8 mouse cellular contexts compared by ENCODE assay signal in the genomic region with DNA sequence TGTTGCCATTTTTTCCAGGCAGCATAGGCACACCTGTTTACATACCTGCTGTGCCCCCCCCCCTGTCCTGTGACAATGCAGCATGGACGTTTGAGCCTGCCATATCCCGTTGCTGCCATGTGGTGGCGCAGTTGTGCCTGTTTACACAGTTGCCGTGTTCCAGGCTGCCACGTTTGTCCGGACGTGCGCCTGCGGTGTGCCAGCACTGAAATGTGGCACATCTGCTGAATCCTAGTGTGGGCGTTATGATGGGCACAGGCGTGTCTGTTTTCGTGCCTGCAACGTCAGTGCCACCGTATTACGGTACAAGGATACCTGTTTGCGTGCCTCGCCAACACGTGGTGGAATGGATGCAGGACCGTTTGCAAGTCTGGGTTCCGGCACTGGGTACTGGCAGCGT. TPM values are rescaled to one million over a fixed set of nuclear protein-coding genes. Genes with fewer than 3 reads are reported as not detected.
DNase-seq lines count a peak whose midpoint lies in the region; ATAC-seq and TF ChIP-seq lines count a peak whose summit lies in the region.

No protein-coding gene starts in this region.

- no peaks in the 10 kb centered on the region for H3K36me3 ChIP-seq in forebrain, postnatal 0 days (ENCODE audit: insufficient read depth)
- H3K36me3 ChIP-seq in intestine, embryonic 15.5 days = no peaks in the 10 kb centered on the region
- no peaks in the 10 kb centered on the region for H3K36me3 ChIP-seq in small intestine, adult 2 months (ENCODE audit: control insufficient read depth, insufficient read depth, low read length)

- H3K9me3 ChIP-seq in forebrain, postnatal 0 days (ENCODE audit: low read length) = no peaks in the 10 kb centered on the region
- H3K9me3 ChIP-seq in intestine, embryonic 15.5 days = no peaks in the 10 kb centered on the region

- H3K4me1 ChIP-seq in cerebellum, adult 2 months (ENCODE audit: control insufficient read depth, insufficient read depth, low read length) = peaks cover 24% of the 10 kb centered on the region
- H3K4me1 ChIP-seq in forebrain, postnatal 0 days (ENCODE audit: insufficient read depth) = no peaks in the 10 kb centered on the region
- H3K4me1 ChIP-seq in intestine, embryonic 15.5 days (replicated peaks) = peaks cover 4% of the 10 kb centered on the region; the same call in 1 of the 2 replicates
- H3K4me1 ChIP-seq in small intestine, adult 2 months (ENCODE audit: control insufficient read depth, insufficient read depth, insufficient read length, low read length) = peaks cover 4% of the 10 kb centered on the region; the same call in 1 of the 2 replicates

- peak; percentile 10; the same call in 1 of the 2 replicates for ATAC-seq in forebrain, postnatal 0 days
- peak; percentile 22; the same call in 1 of the 2 replicates for ATAC-seq in intestine, embryonic 15.5 days
- ATAC-seq in megakaryocyte progenitor cell, adult 5-6 weeks (replicated peaks; ENCODE audit: poor library complexity) = peak; percentile 72

- H3K4me3 ChIP-seq in cerebellum, adult 2 months (replicated peaks; ENCODE audit: insufficient read depth, low read depth, low read length) = peak overlapping the region; percentile 42
- H3K4me3 ChIP-seq in forebrain, postnatal 0 days (ENCODE audit: low read depth, low read length) = peak overlapping the region; percentile 22
- H3K4me3 ChIP-seq in intestine, embryonic 15.5 days (replicated peaks) = 0 out of 2 replicates have a peak overlapping the region, but pooled peaks have one; percentile 11
- H3K4me3 ChIP-seq in small intestine, adult 2 months (ENCODE audit: low read depth, low read length) = no peak overlapping the region

- H3K27ac ChIP-seq in cerebellum, adult 2 months (ENCODE audit: insufficient read depth, low read length) = no peak overlapping the region
- H3K27ac ChIP-seq in forebrain, postnatal 0 days (ENCODE audit: low read depth, low read length) = no peak overlapping the region
- no peak overlapping the region for H3K27ac ChIP-seq in intestine, embryonic 15.5 days
- H3K27ac ChIP-seq in small intestine, adult 2 months (ENCODE audit: insufficient read depth, low read depth, low read length) = no peak overlapping the region

- DNase-seq in adrenal gland, adult (ENCODE audit: inconsistent age in 2 of 2, low spot score in 1 of 2) = peak; percentile 69 to 87
- DNase-seq in adrenal gland, postnatal 4 days (ENCODE audit: low spot score in 2 of 2) = no peak
- DNase-seq in cerebellum, adult 2 months = peak; percentile 79 to 84
- peak; percentile 74 for DNase-seq in forebrain, postnatal 0 days
- DNase-seq in left cerebral cortex, postnatal 36 days (ENCODE audit: low spot score in 2 of 2) = peak; percentile 72 to 78

- TF ChIP-seq CTCF in cerebellum, adult 2 months (IDR thresholded peaks at IDR 0.05; ENCODE audit: borderline replicate concordance, insufficient read depth, low read depth, low read length) = peak; percentile 92
- TF ChIP-seq CTCF in forebrain, postnatal 0 days (IDR thresholded peaks at IDR 0.05; ENCODE audit: low read depth) = peak; percentile 82
- peak; percentile 21; the same call in 1 of the 2 replicates for TF ChIP-seq CTCF in small intestine, adult 2 months (IDR thresholded peaks at IDR 0.05; ENCODE audit: extremely low read depth, insufficient read length, insufficient replicate concordance, low read depth, low read length)

- peak overlapping the region; percentile 50 for H3K4me2 ChIP-seq in forebrain, postnatal 0 days (ENCODE audit: low read depth)
- peak overlapping the region; percentile 49 for H3K4me2 ChIP-seq in intestine, embryonic 15.5 days (replicated peaks)

- H3K9ac ChIP-seq in forebrain, postnatal 0 days = 0 out of 2 replicates have a peak overlapping the region, but pooled peaks have one; percentile 10
- H3K9ac ChIP-seq in intestine, embryonic 15.5 days = no peak overlapping the region

- no peaks in the 10 kb centered on the region for H3K27me3 ChIP-seq in cerebellum, adult 2 months (ENCODE audit: control insufficient read depth, insufficient read depth, low read length)
- H3K27me3 ChIP-seq in forebrain, postnatal 0 days (ENCODE audit: insufficient read depth, low read length) = no peaks in the 10 kb centered on the region
- H3K27me3 ChIP-seq in intestine, embryonic 15.5 days (replicated peaks) = no peaks in the 10 kb centered on the region
- no peaks in the 10 kb centered on the region for H3K27me3 ChIP-seq in small intestine, adult 2 months (ENCODE audit: control insufficient read depth, insufficient read depth, low read length)

- WGBS in cerebellum, adult 2 months = 10% methylated on average over 21 of the region's 21 CpGs
- WGBS in forebrain, postnatal 0 days = 12% methylated on average over 21 of the region's 21 CpGs
- 17% methylated on average over 21 of the region's 21 CpGs for WGBS in intestine, embryonic 15.5 days
- WGBS in small intestine, adult 2 months = 9% methylated on average over 21 of the region's 21 CpGs

- intact Hi-C loops in left cerebral cortex, postnatal 36 days (cut with DNase I) = no loop called here

- no peak for TF ChIP-seq POLR2A in cerebellum, adult 2 months (IDR thresholded peaks at IDR 0.05; ENCODE audit: borderline replicate concordance, insufficient read depth, low read length)
- no peak for TF ChIP-seq POLR2A in small intestine, adult 2 months (IDR thresholded peaks at IDR 0.05; ENCODE audit: low read depth, low read length)

RNA-seq across cellular contexts. Expression of a gene that starts 41.7 kb away (rescaled TPM):
- total RNA-seq in adrenal gland, postnatal 4 days (2021) = 10 to 100 TPM in 1 of 2 experiments, 1 to 10 TPM in 1; 7.2 to 10.8 TPM
- 41.0 and 44.1 TPM in 2 replicates for polyA plus RNA-seq in cerebellum, adult 2 months (2012; rRNA removed)
- 127 and 140 TPM in 2 replicates for total RNA-seq in forebrain, postnatal 0 days (2014; rRNA removed)
- 76.7 and 106 TPM in 2 replicates for polyA plus RNA-seq in forebrain, postnatal 0 days (2015; fragmentation: Nextera tagmentation; extraction: Ambion mirVana)
- polyA plus RNA-seq in intestine, embryonic 15.5 days (2015; fragmentation: Nextera tagmentation; extraction: Ambion mirVana) = 3.5 and 3.6 TPM in 2 replicates
- total RNA-seq in left cerebral cortex, postnatal 36 days (2021) = 100 to 1,000 TPM; 120 to 122 TPM
- 0.17 TPM in 1 of 2 replicates, not detected in the other for total RNA-seq in megakaryocyte progenitor cell, adult 5-6 weeks (2015)
- 0.12 and 0.27 TPM in 2 replicates for total RNA-seq in megakaryocyte progenitor cell, adult 5-6 weeks (2017)
- 1.7 and 2.4 TPM in 2 replicates for polyA plus RNA-seq in small intestine, adult 2 months (2012; rRNA removed)

Comparison
In these comparisons a context has a peak if more than half of its experiments do, and no peak if none do; other contexts are left out.
1. DNase-seq: peak in adrenal gland, adult (2 of 2), cerebellum, adult 2 months (2 of 2), forebrain, postnatal 0 days (single experiment) and left cerebral cortex, postnatal 36 days (2 of 2); none in adrenal gland, postnatal 4 days (0 of 2).
2. CTCF ChIP-seq: peak in every context shown above with its lines; median percentile 92 in cerebellum, adult 2 months; 82 in forebrain, postnatal 0 days; 21 in small intestine, adult 2 months.
3. ATAC-seq: peak in every context shown above with its lines; median percentile 72 in megakaryocyte progenitor cell, adult 5-6 weeks; 22 in intestine, embryonic 15.5 days; 10 in forebrain, postnatal 0 days.
4. RNA of a gene that starts 41.7 kb away (total RNA-seq): 127 to 140 TPM in forebrain, postnatal 0 days and 120 to 122 TPM in left cerebral cortex, postnatal 36 days; 7.2 to 10.8 TPM in adrenal gland, postnatal 4 days and 0.12 to 0.27 TPM in megakaryocyte progenitor cell, adult 5-6 weeks; every median in the first group is over 10 times any median in the second.